Mouse (Mus musculus): ENCODE measurements around the gene Cldn10. TPM values are rescaled to one million over a fixed set of nuclear protein-coding genes. Genes with fewer than 3 reads are reported as not detected.
A peak's percentile ranks its signal among the peaks of the same experiment; 100 is the strongest.

The Cldn10 gene
- total RNA-seq, 2 experiments from 2014 or later, result 0.14 TPM; not detected in 1

- no peak for DNase-seq
Measured at GRCm38 (mm10) chr14:118911521-118911920, 123.8 kb downstream of the Cldn10 start.

GRCm38 (mm10) chr14:118913651-118914050, 125.9 kb downstream of the Cldn10 start:
- DNase-seq, result no peak

- DNase-seq, result no peak
Measured at GRCm38 (mm10) chr14:118919025-118919424, 131.3 kb downstream of the Cldn10 start.

GRCm38 (mm10) chr14:118920654-118921053, 132.9 kb downstream of the Cldn10 start:
- no peak for DNase-seq

- no peak for DNase-seq
Measured at GRCm38 (mm10) chr14:118922251-118922650, 134.5 kb downstream of the Cldn10 start.

- DNase-seq, result peak; percentile 32
Measured at GRCm38 (mm10) chr14:118922667-118923184, 135.0 kb downstream of the Cldn10 start.

Other genes with a start within 250 kb of the Cldn10 start
- gene Abcc4, start 81.7 kb upstream of the Cldn10 start, total RNA-seq (2021), result 1 to 10 TPM; 3.8 to 4.8 TPM
- gene Dzip1, start 137.6 kb downstream of the Cldn10 start, total RNA-seq (2021), result 10 to 100 TPM in 1 of 2 experiments, 1 to 10 TPM in 1; 7.4 to 11.6 TPM
- gene Dnajc3, start 150.1 kb downstream of the Cldn10 start, total RNA-seq (2021), result 10 to 100 TPM; 22.3 to 25.9 TPM